Mouse (Mus musculus) ES-Bruce4 (cell line): ENCODE data around the gene Tnfsf12.

Experiments
- CTCF ChIP-seq: IDR thresholded peaks from one replicate; pipeline ENCODE4 v1.8.1; 2011; ENCODE audit warnings: low read depth, low read length
- EP300 ChIP-seq: IDR thresholded peaks from 2 replicates; pipeline ENCODE4 v1.6.1; 2011; ENCODE audit warnings: low read depth, low read length; ENCODE audit not compliant: insufficient read depth
- POLR2A ChIP-seq: IDR thresholded peaks from one replicate; pipeline ENCODE4 v1.8.1; 2011; ENCODE audit warnings: low read length; ENCODE audit not compliant: insufficient read depth

DNA sequence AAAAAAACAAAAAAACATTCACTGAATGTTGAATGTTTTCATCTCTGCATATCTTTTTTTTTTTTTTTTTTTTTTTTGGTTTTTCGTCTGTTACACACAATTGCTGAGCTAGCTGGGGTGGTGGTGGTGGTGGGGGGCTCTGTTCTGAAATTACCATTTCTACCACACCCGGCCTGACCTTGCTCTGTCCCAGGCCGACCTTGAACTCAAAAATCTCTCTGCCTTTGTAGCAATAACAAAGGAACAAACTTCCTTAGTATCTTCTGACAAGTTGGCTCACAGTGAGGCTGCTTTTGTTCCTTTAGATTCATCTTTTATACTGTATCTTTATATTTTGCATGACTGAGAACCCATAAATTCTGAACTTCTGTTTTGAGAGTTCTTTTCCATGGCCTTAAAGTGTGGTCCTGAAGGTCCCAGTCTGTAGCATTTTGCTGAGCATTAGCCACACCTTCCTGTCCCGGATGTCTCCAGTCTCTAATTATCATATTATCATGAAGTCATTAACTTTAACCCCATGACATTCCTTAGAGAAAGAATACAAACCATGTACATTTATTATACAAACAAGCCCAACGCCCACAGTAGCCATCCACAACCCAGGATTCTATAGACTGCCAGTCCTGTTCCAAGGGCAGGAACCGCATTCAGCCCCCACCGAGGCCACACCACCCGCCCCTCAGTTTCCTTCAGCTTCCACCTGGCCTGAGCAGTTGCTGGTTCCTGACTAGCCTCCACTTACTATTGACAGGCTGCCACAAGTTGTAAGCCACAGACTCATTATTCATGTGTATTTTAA lies 8.4 kb upstream of the Tnfsf12 start:
- no peak for TF ChIP-seq POLR2A
- TF ChIP-seq EP300, result peak; percentile 96
- TF ChIP-seq CTCF, result no peak
